Mouse (Mus musculus) heart, postnatal 25 days (tissue): ENCODE measurements around the gene Rer1. TPM values are rescaled to one million over a fixed set of nuclear protein-coding genes. Genes with fewer than 3 reads are reported as not detected.

ENCODE experiments used
- DNase-seq: peaks from one replicate; pipeline ENCODE4 v3.0.0; 2022; ENCODE audit warnings: low spot score
- intact Hi-C: fragments of 180-260 bp; cut with DNase I; formaldehyde crosslinking; loops from one replicate; pipeline ENCODE4 v1.15.1; 2025
- total RNA-seq, 2 experiments: library from RNA; stranded (reverse); gene quantifications; 2 replicates each; pipeline ENCODE4 v1.2.3; 2021

The Rer1 gene
- total RNA-seq, 2 experiments from 2014 or later = 66.1 to 68.7 TPM

DNA sequence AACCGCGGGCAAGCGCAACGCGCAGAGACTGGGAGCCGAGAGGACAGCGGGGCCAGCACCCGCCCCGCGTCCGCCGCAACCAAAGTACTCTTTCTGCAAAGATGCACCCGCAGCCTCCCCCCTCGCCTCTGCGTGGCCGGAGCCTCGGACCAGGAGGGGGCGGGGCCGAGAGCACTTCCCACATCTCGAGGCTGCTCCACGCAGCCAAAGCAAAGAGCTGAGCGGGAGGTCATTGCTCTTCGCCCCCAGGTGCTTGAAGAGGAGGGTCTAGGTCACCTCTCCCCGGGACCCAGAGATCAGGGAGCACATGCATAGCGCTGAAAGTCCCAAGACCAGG, 42.9 kb downstream of the Rer1 start:
- intact Hi-C loops = no loop called here

DNA sequence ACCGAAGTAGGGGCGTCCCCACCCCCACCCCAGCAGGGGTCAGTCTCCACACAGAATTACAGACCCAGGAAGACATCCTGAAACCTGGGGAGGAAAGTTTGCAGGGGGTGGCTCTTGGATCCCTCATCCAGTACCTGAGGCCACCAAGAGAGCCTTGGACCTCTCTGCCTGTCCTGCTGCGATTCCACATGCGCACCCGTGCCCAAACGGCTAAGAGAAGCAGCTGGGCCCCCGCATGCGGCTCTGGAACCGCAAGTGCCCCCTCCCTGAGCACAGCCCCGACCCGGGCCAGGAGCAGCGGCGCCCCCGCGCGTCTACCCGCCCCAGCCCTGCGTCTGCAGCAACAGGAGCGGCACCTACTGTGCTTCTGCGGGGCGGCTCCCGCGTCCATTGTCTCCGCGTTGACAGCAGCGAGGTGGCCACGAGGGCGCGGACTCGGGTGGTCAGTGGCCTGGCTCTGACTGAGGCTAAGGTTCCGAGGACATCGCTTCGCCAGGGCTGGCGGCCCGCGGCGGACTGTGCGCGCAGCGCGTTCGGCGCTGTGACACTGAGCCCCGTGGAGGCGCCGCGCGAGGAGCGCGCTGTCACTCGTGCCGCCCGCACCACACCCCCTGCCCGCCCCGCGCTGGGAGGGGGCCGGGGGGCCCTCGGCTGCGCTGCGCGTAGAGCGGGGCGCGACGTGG, 43.4 kb downstream of the Rer1 start:
- no peak for DNase-seq
- intact Hi-C loops = no loop called here

More for the DNA sequence above, 42.9 kb downstream of the Rer1 start:
- no peak for DNase-seq

GRCm38 (mm10) chr4:155040696-155041095, 45.5 kb downstream of the Rer1 start:
- DNase-seq = no peak
- intact Hi-C loops = no loop called here

- intact Hi-C loops = no loop called here
- no peak for DNase-seq
These were observed 46.0 kb downstream of the Rer1 start for GRCm38 (mm10) chr4:155040197-155040596.

DNA sequence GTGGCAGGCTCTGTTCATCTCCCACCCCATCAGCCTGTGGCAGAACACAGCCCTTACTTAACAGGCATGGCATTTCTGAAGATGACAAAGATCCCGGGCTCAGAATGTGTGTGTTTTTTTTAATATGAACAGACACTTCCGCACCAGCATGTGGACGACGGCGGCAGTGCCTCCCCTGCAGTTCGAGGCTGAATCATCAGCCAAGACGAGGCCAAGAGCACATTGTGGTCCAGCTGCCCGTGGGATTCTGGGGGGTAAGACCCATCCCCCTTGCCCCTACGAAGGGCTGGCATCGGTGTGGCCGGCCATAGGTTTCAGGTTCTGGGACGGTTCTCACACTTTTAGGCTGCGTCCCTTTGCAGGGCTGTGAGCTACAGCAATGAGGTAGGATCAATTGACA, 51.4 kb downstream of the Rer1 start:
- intact Hi-C loops = no loop called here
- DNase-seq = no peak

DNA sequence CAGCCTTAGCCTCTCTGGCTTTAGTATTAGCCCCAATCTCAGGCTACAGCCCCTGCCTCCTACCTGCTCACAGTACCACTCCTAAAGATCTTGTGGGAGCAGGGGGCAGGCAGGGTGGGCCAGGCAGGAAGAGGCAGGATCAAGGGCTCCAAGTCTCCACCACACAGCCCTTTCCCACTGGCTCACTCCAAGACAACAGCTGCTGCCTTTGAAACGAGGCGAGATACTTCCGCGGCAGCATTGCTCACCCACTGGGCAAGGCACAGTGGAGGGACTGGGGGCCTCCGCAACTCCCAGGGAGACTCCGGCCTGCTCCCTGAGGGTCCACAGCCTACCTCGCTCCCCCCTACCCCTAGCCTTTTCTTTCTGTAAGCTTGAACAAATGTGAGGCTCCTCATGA, 52.0 kb downstream of the Rer1 start:
- DNase-seq = no peak
- intact Hi-C loops = no loop called here

DNA sequence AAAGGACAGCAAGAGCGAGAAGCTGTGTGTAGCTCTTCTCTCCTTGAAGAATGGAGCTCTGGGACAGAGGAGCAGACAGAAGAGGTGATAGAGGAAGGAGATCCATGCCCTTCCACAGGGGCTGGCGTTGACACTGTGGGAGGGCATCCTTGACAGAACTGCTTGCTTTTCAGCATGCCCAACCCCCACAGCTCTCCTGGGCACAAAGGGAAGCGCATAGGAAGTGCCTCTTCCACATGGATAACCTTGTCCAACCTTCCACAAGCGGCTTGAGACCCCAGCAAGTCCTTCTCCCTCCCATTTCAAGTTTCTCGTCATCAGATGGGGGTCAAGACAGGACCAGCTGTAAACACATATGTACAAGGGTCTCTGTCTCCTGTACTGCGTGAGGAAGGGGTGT, 53.1 kb downstream of the Rer1 start:
- DNase-seq = no peak
- intact Hi-C loops = no loop called here

GRCm38 (mm10) chr4:155024170-155025010, 61.8 kb downstream of the Rer1 start:
- intact Hi-C loops = no loop called here
- no peak for DNase-seq

Other genes with a start within 250 kb of the Rer1 start
- under 1 TPM in 1 of 2 experiments, not detected in 1; 0.17 TPM for gene Ttc34, start 248.9 kb downstream of the Rer1 start, total RNA-seq
- gene Mmel1, start 216.8 kb downstream of the Rer1 start, total RNA-seq = under 1 TPM; 0.20 to 0.39 TPM
- gene Fam213b, start 187.2 kb downstream of the Rer1 start, total RNA-seq = 10 to 100 TPM; 74.4 to 76.2 TPM
- gene Tnfrsf14, start 157.8 kb downstream of the Rer1 start, total RNA-seq = 1 to 10 TPM; 3.8 to 6.7 TPM
- under 1 TPM in 1 of 2 experiments, not detected in 1; 0.28 TPM for gene Hes5, start 125.5 kb downstream of the Rer1 start, total RNA-seq
- 10 to 100 TPM; 45.6 to 46.4 TPM for gene Pank4, start 122.3 kb downstream of the Rer1 start, total RNA-seq
- gene Plch2, start 29.6 kb downstream of the Rer1 start, total RNA-seq = under 1 TPM in 1 of 2 experiments, not detected in 1; 0.08 TPM
- 10 to 100 TPM; 23.9 to 25.7 TPM for gene Pex10, start 19.4 kb downstream of the Rer1 start, total RNA-seq
- 1 to 10 TPM; 1.1 to 1.3 TPM for gene Morn1, start 195 bp upstream of the Rer1 start, total RNA-seq
- 10 to 100 TPM; 55.0 to 63.9 TPM for gene Ski, start 136.2 kb upstream of the Rer1 start, total RNA-seq
- 10 to 100 TPM; 13.5 to 15.5 TPM for gene Faap20, start 163.4 kb upstream of the Rer1 start, total RNA-seq